Mouse (Mus musculus): Measurements from ENCODE around the gene Gtpbp6.
A peak's percentile ranks its signal among the peaks of the same experiment; 100 is the strongest.
"Not testable (repeated sequence)": the region's sequence is repeated elsewhere in the genome, so short reads cannot be mapped to it uniquely, and the experiment has no call there.

Gene Gtpbp6

DNA sequence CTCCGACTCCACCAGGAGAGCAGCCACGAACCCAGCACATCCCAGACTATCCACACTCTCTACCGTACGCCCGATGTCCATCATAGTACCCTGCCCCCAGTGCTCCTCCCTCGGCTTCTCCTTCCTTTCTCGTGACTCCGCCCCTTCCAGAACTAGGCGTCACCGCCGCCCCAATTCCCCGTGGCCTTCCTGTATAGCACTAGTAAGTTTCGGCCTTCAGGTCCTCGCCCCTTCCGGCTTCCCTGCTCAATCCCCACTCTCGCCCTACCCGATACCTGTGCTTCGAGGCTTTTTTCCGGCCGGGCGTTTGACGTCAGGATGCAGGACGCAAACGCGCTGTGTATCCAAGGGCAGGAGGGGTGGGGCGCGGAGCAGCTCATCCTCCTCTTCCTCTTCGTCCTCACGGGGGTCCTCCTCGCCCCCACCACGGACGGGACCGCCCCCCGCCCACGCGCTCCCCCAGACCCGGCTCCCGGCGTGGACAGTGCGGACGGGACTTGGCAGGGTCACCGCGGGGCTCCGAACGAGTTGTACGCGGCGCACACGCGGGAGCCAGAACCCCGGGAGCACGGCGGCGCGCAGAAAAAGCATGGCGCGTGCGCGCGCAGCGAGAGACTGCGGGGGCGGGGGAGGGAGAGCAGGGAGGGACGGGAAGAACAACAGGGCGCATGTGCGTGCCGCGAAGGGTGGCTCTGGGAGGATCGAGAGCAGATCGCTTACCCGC, at the start of gene Gtpbp6:
Gene Gtpbp6, minus strand, starts transcription at position 617 of the 724 bp plus-strand sequence.
- DNase-seq (ENCODE audit: low spot score), result peak; percentile 95

GRCm38 (mm10) chr5:110143007-110143406, 35.0 kb upstream of the Gtpbp6 start:
- DNase-seq (ENCODE audit: low spot score), result peak; percentile 12

- peak; percentile 49 for DNase-seq (ENCODE audit: low spot score)
Observed at GRCm38 (mm10) chr5:110142309-110142708, 34.3 kb upstream of the Gtpbp6 start.

- DNase-seq (ENCODE audit: low spot score), result no peak
Observed at GRCm38 (mm10) chr5:110140424-110140823, 32.4 kb upstream of the Gtpbp6 start.

- DNase-seq (ENCODE audit: low spot score), result no peak
Observed at GRCm38 (mm10) chr5:110139325-110139724, 31.3 kb upstream of the Gtpbp6 start.

GRCm38 (mm10) chr5:110137816-110138215, 29.8 kb upstream of the Gtpbp6 start:
- DNase-seq (ENCODE audit: low spot score), result no peak

- DNase-seq (ENCODE audit: low spot score), result no peak
Observed at GRCm38 (mm10) chr5:110136087-110136464, 28.1 kb upstream of the Gtpbp6 start.

GRCm38 (mm10) chr5:110135293-110136086, 27.5 kb upstream of the Gtpbp6 start, which contains the start of gene Chfr:
Gene Chfr, plus strand, starts transcription at chr5:110135842.
- peak; percentile 99 for DNase-seq (ENCODE audit: low spot score)

DNA sequence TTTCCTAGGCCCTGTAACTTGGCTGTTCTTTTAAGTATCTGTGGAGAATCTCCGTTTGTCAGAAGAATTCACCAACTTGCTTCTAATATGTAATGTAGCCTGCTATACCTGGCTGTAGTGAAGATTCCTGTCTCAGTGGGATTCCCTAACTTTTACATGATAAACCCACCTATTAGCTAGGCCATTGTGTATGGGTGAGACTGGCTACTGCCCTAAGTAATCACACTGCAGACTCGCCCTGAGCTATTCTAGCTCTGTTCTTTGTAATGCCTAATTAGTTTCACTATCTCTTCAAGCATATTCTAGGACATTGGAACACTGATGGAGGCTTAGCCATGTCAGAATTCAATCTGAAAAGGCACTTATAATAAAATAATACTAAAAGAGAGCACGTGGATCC, 14.4 kb upstream of the Gtpbp6 start:
- DNase-seq (ENCODE audit: low spot score), result not testable (repeated sequence)

GRCm38 (mm10) chr5:110109991-110110441, 2.0 kb upstream of the Gtpbp6 start, which contains the start of gene Zfp605:
Gene Zfp605, plus strand, starts transcription at chr5:110110092.
- DNase-seq (ENCODE audit: low spot score), result peak; percentile 89

DNA sequence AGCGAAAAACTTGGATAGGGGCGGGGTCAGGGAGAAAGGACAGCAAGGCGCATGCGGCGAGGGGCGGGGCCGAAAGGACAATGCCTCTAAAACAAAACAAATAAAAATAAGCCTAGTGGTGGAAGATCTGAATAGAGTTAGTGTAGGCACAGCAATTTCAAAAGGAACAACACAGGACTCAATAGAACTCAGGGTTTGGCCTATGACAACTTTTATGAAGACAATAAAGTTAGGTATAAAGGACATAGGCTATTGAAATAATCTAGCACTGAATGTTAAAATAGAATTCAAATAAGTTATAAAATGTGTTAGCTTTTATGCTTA, 270 bp upstream of the Gtpbp6 start:
- DNase-seq (ENCODE audit: low spot score), result peak; percentile 98

GRCm38 (mm10) chr5:110106901-110107564, 964 bp downstream of the Gtpbp6 start:
- DNase-seq (ENCODE audit: low spot score), result no peak

DNA sequence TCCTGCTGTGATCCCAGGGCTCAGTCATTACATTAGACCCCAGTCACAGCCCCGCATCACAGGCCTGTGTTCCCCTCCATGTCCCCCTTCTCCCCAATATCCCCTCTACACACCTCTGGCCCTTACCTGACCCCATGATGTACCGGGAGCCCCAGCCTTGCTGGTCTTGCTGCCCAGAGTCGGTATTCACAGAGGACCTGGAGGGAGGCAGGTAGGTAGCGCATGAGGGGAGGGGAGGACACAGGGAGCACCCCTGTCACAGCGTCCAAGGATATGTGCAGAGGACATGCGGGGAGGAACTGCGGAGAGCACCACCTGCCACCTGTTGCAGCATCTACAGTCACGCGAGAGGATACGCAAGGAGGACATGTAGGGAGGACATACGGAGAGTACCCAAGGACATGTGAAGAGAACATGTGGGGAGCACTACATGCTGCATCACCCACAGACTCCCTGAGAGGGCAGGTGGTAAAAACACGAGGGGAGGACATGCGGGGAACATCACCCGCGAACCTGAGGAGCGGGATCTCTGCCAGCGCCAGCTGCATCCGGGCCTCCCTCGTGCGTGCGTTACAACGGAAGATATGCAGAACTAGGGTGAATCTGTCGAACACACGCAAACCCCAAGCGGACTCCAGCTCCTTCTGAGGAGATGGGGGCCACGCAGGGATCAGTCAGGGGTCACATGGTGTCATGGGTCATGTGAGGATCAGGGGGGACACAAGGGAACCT, 1.7 kb downstream of the Gtpbp6 start:
- no peak for DNase-seq (ENCODE audit: low spot score)

DNA sequence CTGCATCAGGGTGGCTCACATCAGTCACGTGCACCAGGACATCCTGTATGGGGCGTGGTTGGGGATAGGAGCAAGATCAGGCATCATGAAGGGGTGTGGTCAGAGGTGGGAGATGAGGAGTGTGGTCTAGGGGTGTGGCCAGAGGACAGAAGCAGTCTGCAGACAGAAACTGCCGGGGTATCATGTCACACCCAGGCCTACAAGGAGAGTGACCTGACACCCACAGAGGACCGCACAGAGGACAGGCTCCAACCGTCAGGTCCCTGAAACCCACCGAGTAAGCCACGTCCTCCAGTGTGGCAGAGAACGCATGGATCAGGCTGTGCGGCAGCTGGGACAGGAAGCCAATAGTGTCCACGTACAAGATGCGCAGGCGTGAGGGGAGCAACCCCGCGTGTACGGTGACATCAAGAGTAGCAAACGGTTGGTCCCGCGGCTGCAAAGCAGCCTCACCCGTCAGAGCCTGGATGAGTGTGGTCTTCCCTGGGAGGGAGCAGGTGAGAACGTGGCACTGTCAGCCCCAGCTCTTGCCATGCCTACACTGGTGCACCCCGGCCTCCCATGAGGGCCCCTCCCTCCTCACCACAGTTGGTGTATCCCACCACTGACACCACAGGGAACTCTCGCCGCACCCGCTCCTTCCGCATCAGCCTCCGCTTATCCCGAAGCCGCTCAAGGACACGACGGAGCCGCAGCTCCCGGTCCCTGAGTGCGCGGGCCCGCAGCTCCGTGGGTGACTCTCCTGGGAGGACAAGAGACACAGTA, 3.2 kb downstream of the Gtpbp6 start:
- no peak for DNase-seq (ENCODE audit: low spot score)

DNA sequence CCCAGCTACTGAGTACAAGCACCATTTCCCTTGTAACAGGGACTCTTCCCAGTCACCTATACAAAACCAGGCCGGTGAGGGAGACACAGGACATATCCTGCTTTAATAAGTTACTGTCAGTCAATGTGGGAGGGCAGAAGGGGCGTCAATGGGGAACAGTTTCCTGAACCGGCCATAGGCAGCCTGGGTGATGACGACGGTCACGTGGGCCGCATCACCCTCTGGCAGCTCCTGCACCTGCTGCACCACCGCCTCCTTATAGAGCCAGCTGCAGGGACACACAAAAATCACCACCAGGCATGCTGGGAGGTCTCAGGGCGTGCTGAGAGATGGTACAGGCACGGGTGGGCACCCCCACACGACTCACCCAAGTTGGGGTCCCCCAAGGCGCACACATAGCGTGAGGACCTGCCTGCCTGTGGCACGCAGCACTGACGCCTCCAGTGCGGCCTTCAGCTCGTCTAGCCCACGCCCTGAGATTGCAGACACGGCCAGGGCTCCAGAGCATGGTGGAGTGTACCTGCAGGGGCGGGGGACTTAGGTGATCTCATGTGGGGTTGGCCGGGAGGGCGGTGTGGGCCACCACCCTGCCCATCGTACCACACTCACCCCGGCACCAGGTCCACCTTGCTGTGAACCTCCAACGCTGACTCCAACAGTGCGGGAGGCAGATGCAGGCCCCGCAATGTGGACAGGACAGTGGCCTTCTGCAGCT, 3.9 kb downstream of the Gtpbp6 start:
- DNase-seq (ENCODE audit: low spot score), result no peak

- DNase-seq (ENCODE audit: low spot score), result no peak
Observed at GRCm38 (mm10) chr5:110102853-110103625, 5.0 kb downstream of the Gtpbp6 start.

DNA sequence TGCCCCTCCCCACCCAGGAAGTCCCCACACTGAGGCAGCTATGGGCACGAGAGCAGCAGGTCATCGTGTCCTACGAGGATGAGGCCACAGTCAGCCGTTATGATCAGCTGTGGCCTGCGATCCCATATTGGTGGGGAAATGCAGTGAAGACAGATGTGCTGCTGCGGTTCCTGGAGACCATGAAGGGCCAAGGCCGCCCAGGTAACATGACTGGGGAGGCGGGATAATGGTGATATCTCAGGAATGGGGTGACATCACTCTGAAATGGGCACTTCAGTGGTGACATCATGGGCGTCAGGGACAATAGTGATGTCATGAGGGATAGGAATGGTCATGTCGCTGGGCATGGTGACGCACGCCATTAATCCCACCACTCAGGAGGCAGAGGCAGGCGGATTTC, 5.6 kb downstream of the Gtpbp6 start:
- DNase-seq (ENCODE audit: low spot score), result no peak

- DNase-seq (ENCODE audit: low spot score), result no peak
Observed at GRCm38 (mm10) chr5:110101716-110102347, 6.2 kb downstream of the Gtpbp6 start.

- DNase-seq (ENCODE audit: low spot score), result no peak
Observed at GRCm38 (mm10) chr5:110100921-110101631, 6.9 kb downstream of the Gtpbp6 start.

Measured in lung, postnatal 25 days (tissue).